Mouse (Mus musculus) liver, postnatal 0 days (tissue): ENCODE measurements around the gene Cald1. TPM values are rescaled to one million over a fixed set of nuclear protein-coding genes. Genes with fewer than 3 reads are reported as not detected.
A peak's percentile ranks its signal among the peaks of the same experiment; 100 is the strongest.

Experiments used
- ATAC-seq: fragments of 200-750 bp; cut with Nextera tagmentation; 2 replicates; pipeline ENCODE4 v1.8.0; 2017; ENCODE audit warnings: mild to moderate bottlenecking, moderate library complexity
- DNase-seq: peaks from one replicate; pipeline ENCODE4 v3.0.0-alpha.2; 2016
- H3K27ac ChIP-seq: fragments of 300-500 bp; sonication (generic); 2 replicates; pipeline ENCODE4 v1.5.1; 2014; ENCODE audit warnings: antibody characterized with exemption, moderate library complexity, mild to moderate bottlenecking, low read depth
- H3K27me3 ChIP-seq: fragments of 300-500 bp; sonication (generic); 2 replicates; pipeline ENCODE4 v1.6.1; 2014; ENCODE audit warnings: low read length, control low read depth, mixed read lengths; ENCODE audit not compliant: insufficient read depth
- H3K36me3 ChIP-seq: fragments of 300-500 bp; sonication (generic); replicated peaks from 2 replicates; pipeline ENCODE4 v1.6.1; 2014; ENCODE audit warnings: mild to moderate bottlenecking, control low read depth, low read length, moderate library complexity, mixed read lengths; ENCODE audit not compliant: insufficient read depth
- H3K4me1 ChIP-seq: fragments of 300-500 bp; sonication (generic); 2 replicates; pipeline ENCODE4 v1.6.1; 2014; ENCODE audit warnings: antibody characterized with exemption, mild to moderate bottlenecking, control low read depth; ENCODE audit not compliant: insufficient read depth
- H3K4me2 ChIP-seq: fragments of 300-500 bp; sonication (generic); 2 replicates; pipeline ENCODE4 v1.6.1; 2014; ENCODE audit warnings: low read depth, mild to moderate bottlenecking, low read length, moderate library complexity, mixed read lengths
- H3K4me3 ChIP-seq: fragments of 300-500 bp; sonication (generic); 2 replicates; pipeline ENCODE4 v1.5.1; 2014; ENCODE audit warnings: low read depth, low read length
- H3K9ac ChIP-seq: fragments of 300-500 bp; sonication (generic); replicated peaks from 2 replicates; pipeline ENCODE4 v1.6.1; 2014; ENCODE audit warnings: mild to moderate bottlenecking, moderate library complexity
- H3K9me3 ChIP-seq: fragments of 300-500 bp; sonication (generic); 2 replicates; pipeline ENCODE4 v1.6.1; 2016; ENCODE audit warnings: mild to moderate bottlenecking, control low read depth, low read length, mixed read lengths
- CTCF ChIP-seq: sonication (generic); IDR thresholded peaks from 2 replicates; pipeline ENCODE4 v1.5.1; 2016; ENCODE audit warnings: antibody characterized with exemption, low read depth
- EP300 ChIP-seq: IDR thresholded peaks from 2 replicates; pipeline ENCODE4 v1.6.1; 2016; ENCODE audit warnings: antibody characterized with exemption, low read depth, mild to moderate bottlenecking
- WGBS: fragments of 180-500 bp; shearing (Covaris S2); extraction: QIAGEN DNeasy Blood & Tissue Kit; methylation state at CpG from one replicate; pipeline ENCODE4 v1.1.7; 2014; ENCODE audit not compliant: insufficient replicate concordance; 5-methylcytosine and 5-hydroxymethylcytosine counted together
- polyA plus RNA-seq: library from polyadenylated mRNA; unstranded; fragments of >200 nt; fragmentation: Nextera tagmentation; extraction: Ambion mirVana; gene quantifications from 2 replicates; pipeline ENCODE4 v1.2.1, GENCODE M21; 2015

The Cald1 gene
- polyA plus RNA-seq, 1 experiment from 2014 or later = 131 TPM

GRCm38 (mm10) chr6:34716206-34716887 lies 118.0 kb downstream of the Cald1 start:
- Histone ChIP-seq H3K27me3 (no peaks in the 10 kb centered on the region), H3K27ac (peak overlapping the region; percentile 82), H3K9me3 (no peaks in the 10 kb centered on the region), H3K4me1 (peaks cover 59% of the 10 kb centered on the region), H3K4me3 (no peak overlapping the region), H3K4me2 (no peak overlapping the region), H3K9ac (no peak overlapping the region), H3K36me3 (no peaks in the 10 kb centered on the region)
- no peak for DNase-seq
- 71% methylated on average over 9 of the region's 9 CpGs for WGBS
- no peak for TF ChIP-seq CTCF
- no peak for ATAC-seq

GRCm38 (mm10) chr6:34716888-34717635 lies 118.8 kb downstream of the Cald1 start:
- H3K4me3 ChIP-seq = no peak overlapping the region
- no peaks in the 10 kb centered on the region for H3K36me3 ChIP-seq
- peaks cover 65% of the 10 kb centered on the region for H3K4me1 ChIP-seq
- no peaks in the 10 kb centered on the region for H3K27me3 ChIP-seq
- peak overlapping the region; percentile 82 for H3K27ac ChIP-seq
- no peaks in the 10 kb centered on the region for H3K9me3 ChIP-seq
- no peak overlapping the region for H3K4me2 ChIP-seq
- ATAC-seq = peak; percentile 90
- peak overlapping the region; percentile 3; the same call in 1 of the 2 replicates for H3K9ac ChIP-seq
- 47% methylated on average over 3 of the region's 3 CpGs for WGBS
- DNase-seq = no peak
- TF ChIP-seq EP300 = no peak; the same call in 1 of the 2 replicates
- no peak for TF ChIP-seq CTCF

DNA sequence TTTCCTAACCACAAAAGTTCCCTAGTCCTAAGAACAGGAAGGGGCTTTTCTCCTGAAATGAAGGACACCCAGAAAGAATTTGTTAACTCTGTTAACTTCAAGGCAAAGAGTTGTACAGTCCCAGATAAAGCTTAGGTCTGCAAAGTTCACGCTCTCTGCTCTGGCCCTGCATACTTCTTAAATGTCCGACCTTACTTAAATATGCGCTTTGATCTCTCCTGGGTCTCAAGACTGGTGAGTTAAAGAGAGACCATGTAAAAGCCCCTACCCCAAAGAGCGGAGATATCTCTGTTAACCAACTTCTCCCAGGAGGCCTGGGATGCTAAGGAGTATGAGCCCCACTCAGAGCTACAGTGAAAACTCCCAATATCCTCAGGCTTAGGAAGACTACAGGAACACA lies 119.4 kb downstream of the Cald1 start:
- H3K9ac ChIP-seq = peak overlapping the region; percentile 3; the same call in 1 of the 2 replicates
- no peak for DNase-seq
- no peak overlapping the region for H3K4me2 ChIP-seq
- no peaks in the 10 kb centered on the region for H3K36me3 ChIP-seq
- peak overlapping the region; percentile 82 for H3K27ac ChIP-seq
- peaks cover 66% of the 10 kb centered on the region for H3K4me1 ChIP-seq
- H3K27me3 ChIP-seq = no peaks in the 10 kb centered on the region
- TF ChIP-seq CTCF = no peak
- no peak for TF ChIP-seq EP300
- H3K9me3 ChIP-seq = no peaks in the 10 kb centered on the region
- ATAC-seq = no peak
- WGBS = 75% methylated on average over 4 of the region's 4 CpGs
- H3K4me3 ChIP-seq = no peak overlapping the region

- Histone ChIP-seq H3K27me3 (no peaks in the 10 kb centered on the region), H3K36me3 (no peaks in the 10 kb centered on the region), H3K27ac (peak overlapping the region; percentile 82; the same call in 1 of the 2 replicates), H3K9ac (0 out of 2 replicates have a peak overlapping the region, but pooled peaks have one; percentile 21), H3K4me2 (no peak overlapping the region), H3K4me1 (peaks cover 60% of the 10 kb centered on the region), H3K4me3 (no peak overlapping the region), H3K9me3 (no peaks in the 10 kb centered on the region)
- TF ChIP-seq EP300 = no peak
- no peak for TF ChIP-seq CTCF
- DNase-seq (no peak), ATAC-seq (no peak)
- 58% methylated on average over 6 of the region's 6 CpGs for WGBS
These were observed 120.9 kb downstream of the Cald1 start for GRCm38 (mm10) chr6:34719141-34719680.

DNA sequence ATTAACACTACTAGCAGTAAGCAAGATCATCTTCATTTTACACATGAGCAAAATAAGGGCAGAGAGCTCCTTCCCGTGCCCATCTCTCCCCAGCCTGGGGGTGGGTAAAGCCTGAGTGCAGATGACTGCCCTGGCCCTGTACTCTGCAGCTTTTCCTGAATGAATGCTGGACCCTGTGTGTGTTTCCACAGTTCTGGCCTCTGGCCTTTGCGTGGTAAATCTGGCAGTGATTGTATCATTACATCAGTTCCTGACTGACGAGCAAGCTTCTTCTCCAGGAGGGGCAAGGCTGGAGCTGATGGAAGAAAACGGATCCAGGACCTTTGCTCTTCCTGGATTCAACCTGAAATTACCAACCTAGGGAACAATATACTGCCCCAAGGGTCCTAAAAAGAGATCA lies 122.1 kb downstream of the Cald1 start:
- Histone ChIP-seq H3K27me3 (no peaks in the 10 kb centered on the region), H3K4me1 (peaks cover 55% of the 10 kb centered on the region), H3K9ac (no peak overlapping the region), H3K4me3 (no peak overlapping the region), H3K4me2 (no peak overlapping the region), H3K36me3 (no peaks in the 10 kb centered on the region), H3K9me3 (no peaks in the 10 kb centered on the region), H3K27ac (peak overlapping the region; percentile 25; the same call in 1 of the 2 replicates)
- 43% methylated on average over 4 of the region's 4 CpGs for WGBS
- DNase-seq = no peak
- peak; percentile 28 for ATAC-seq
- no peak for TF ChIP-seq CTCF

- H3K27me3 ChIP-seq = no peaks in the 10 kb centered on the region
- peaks cover 42% of the 10 kb centered on the region for H3K4me1 ChIP-seq
- no peak overlapping the region for H3K4me2 ChIP-seq
- H3K27ac ChIP-seq = peak overlapping the region; percentile 39; the same call in 1 of the 2 replicates
- no peak overlapping the region for H3K4me3 ChIP-seq
- no peak overlapping the region for H3K9ac ChIP-seq
- no peak for DNase-seq
- H3K36me3 ChIP-seq = no peaks in the 10 kb centered on the region
- no peak for ATAC-seq
- WGBS = 48% methylated on average over 6 of the region's 6 CpGs
- no peaks in the 10 kb centered on the region for H3K9me3 ChIP-seq
- no peak for TF ChIP-seq CTCF
- TF ChIP-seq EP300 = no peak
These were observed 123.4 kb downstream of the Cald1 start for GRCm38 (mm10) chr6:34721740-34722139.
